ENCODE assay signal across 26 mouse cellular contexts in genomic region chr5:111640976-111641375, GRCm38 (mm10).
DNase-seq lines count a peak whose midpoint lies in the region; ATAC-seq lines count a peak whose summit lies in the region.
"Had no signal": no experiment of that assay in that cellular context is flagged by ENCODE, and none has a peak within 500 bp of the region (broad histone marks: within the 10 kb centered on the region; RNA-seq: fewer than 3 reads in every experiment).

No protein-coding gene starts in this region.

- no peak overlapping the region for H3K4me3 ChIP-seq in forebrain, embryonic 10.5 days
- H3K4me3 ChIP-seq in forebrain, embryonic 14.5 days (ENCODE audit: low read depth, low read length): no peak overlapping the region
- H3K4me3 ChIP-seq in intestine, embryonic 16.5 days (ENCODE audit: low read length): no peak overlapping the region
- no peak overlapping the region for H3K4me3 ChIP-seq in intestine, embryonic 15.5 days (replicated peaks)
- H3K4me3 ChIP-seq in limb, embryonic 11.5 days (ENCODE audit: low read depth, low read length): no peak overlapping the region
- no peak overlapping the region for H3K4me3 ChIP-seq in limb, embryonic 10.5 days
- H3K4me3 ChIP-seq: embryonic facial prominence, embryonic 12.5 days; erythroblast, embryonic 14.5 days; forebrain, embryonic 15.5 days; heart, embryonic 13.5 days; hindbrain, embryonic 15.5 days; myocyte; neural tube, embryonic 13.5 days had no signal

- intact Hi-C loops in left cerebral cortex, postnatal 36 days (cut with DNase I): no loop called here

- no peak for DNase-seq in forebrain, embryonic 10.5 days (ENCODE audit: extremely low spot score, low spot score)
- DNase-seq in forebrain, embryonic 14.5 days (ENCODE audit: low spot score): no peak
- no peak for DNase-seq in limb, embryonic 11.5 days (ENCODE audit: low spot score)
- no peak for DNase-seq in limb, embryonic 10.5 days (ENCODE audit: low spot score)
- DNase-seq in left cerebral cortex, postnatal 36 days (ENCODE audit: low spot score in 2 of 2): no peak
- DNase-seq: adrenal gland, adult 8-10 months; cerebellum, adult 11-12 months; cerebellum, postnatal 10 days; gastrocnemius, postnatal 14 days; heart, postnatal 14 days; layer of hippocampus, adult 9-11 months; left cerebral cortex, postnatal 4 days; lung, postnatal 4 days; thymus, adult 18-20 months; thymus, postnatal 36 days had no signal

- H3K27ac ChIP-seq in forebrain, embryonic 10.5 days: peak overlapping the region; percentile 78
- no peak overlapping the region for H3K27ac ChIP-seq in forebrain, embryonic 14.5 days (ENCODE audit: low read depth, low read length)
- H3K27ac ChIP-seq in intestine, embryonic 16.5 days (ENCODE audit: low read length): no peak overlapping the region
- no peak overlapping the region for H3K27ac ChIP-seq in intestine, embryonic 15.5 days
- no peak overlapping the region for H3K27ac ChIP-seq in limb, embryonic 11.5 days (replicated peaks; ENCODE audit: low read depth, low read length)
- H3K27ac ChIP-seq in limb, embryonic 10.5 days: no peak overlapping the region
- H3K27ac ChIP-seq: forebrain, embryonic 15.5 days; heart, embryonic 13.5 days; hindbrain, embryonic 15.5 days; neural tube, embryonic 13.5 days had no signal

- peaks cover 51% of the 10 kb centered on the region for H3K27me3 ChIP-seq in forebrain, embryonic 10.5 days (ENCODE audit: poor library complexity, severe bottlenecking)
- no peaks in the 10 kb centered on the region for H3K27me3 ChIP-seq in forebrain, embryonic 14.5 days (replicated peaks; ENCODE audit: control insufficient read depth, insufficient read depth, low read length)
- H3K27me3 ChIP-seq in intestine, embryonic 16.5 days (replicated peaks; ENCODE audit: control insufficient read depth, insufficient read depth, low read length): no peaks in the 10 kb centered on the region
- no peaks in the 10 kb centered on the region for H3K27me3 ChIP-seq in intestine, embryonic 15.5 days (replicated peaks)
- H3K27me3 ChIP-seq in limb, embryonic 11.5 days (ENCODE audit: control insufficient read depth, insufficient read depth, low read length): peaks cover 11% of the 10 kb centered on the region; the same call in 1 of the 2 replicates
- H3K27me3 ChIP-seq in limb, embryonic 10.5 days (ENCODE audit: low read depth, poor library complexity, severe bottlenecking): peaks cover 52% of the 10 kb centered on the region
- H3K27me3 ChIP-seq: embryonic facial prominence, embryonic 12.5 days; forebrain, embryonic 15.5 days had no signal

- 61% methylated on average over 7 of the region's 7 CpGs for WGBS in forebrain, embryonic 10.5 days
- WGBS in forebrain, embryonic 14.5 days: 60% methylated on average over 7 of the region's 7 CpGs
- WGBS in intestine, embryonic 16.5 days: 53% methylated on average over 7 of the region's 7 CpGs
- WGBS in intestine, embryonic 15.5 days: 55% methylated on average over 7 of the region's 7 CpGs
- WGBS in limb, embryonic 11.5 days: 58% methylated on average over 7 of the region's 7 CpGs
- 63% methylated on average over 7 of the region's 7 CpGs for WGBS in limb, embryonic 10.5 days

- no peak for ATAC-seq in forebrain, embryonic 14.5 days
- no peak for ATAC-seq in intestine, embryonic 16.5 days
- no peak for ATAC-seq in intestine, embryonic 15.5 days
- ATAC-seq in limb, embryonic 11.5 days (ENCODE audit: insufficient number of reproducible peaks, low FRiP score, low TSS enrichment, low read depth): no peak
- ATAC-seq: activated CD4-positive, CD25-positive, alpha-beta regulatory T cell, adult 4 months; forebrain, embryonic 15.5 days; midbrain, embryonic 16.5 days had no signal

- H3K9me3 ChIP-seq in forebrain, embryonic 10.5 days: peaks cover 3% of the 10 kb centered on the region; the same call in 1 of the 2 replicates
- no peaks in the 10 kb centered on the region for H3K9me3 ChIP-seq in forebrain, embryonic 14.5 days (replicated peaks; ENCODE audit: control insufficient read depth, low read length)
- H3K9me3 ChIP-seq in intestine, embryonic 16.5 days (ENCODE audit: control insufficient read depth, low read length): no peaks in the 10 kb centered on the region
- no peaks in the 10 kb centered on the region for H3K9me3 ChIP-seq in intestine, embryonic 15.5 days
- H3K9me3 ChIP-seq in limb, embryonic 11.5 days (ENCODE audit: control insufficient read depth, low read length): no peaks in the 10 kb centered on the region
- H3K9me3 ChIP-seq in limb, embryonic 10.5 days (replicated peaks): no peaks in the 10 kb centered on the region
- H3K9me3 ChIP-seq: embryonic facial prominence, embryonic 12.5 days; forebrain, embryonic 15.5 days; hindbrain, embryonic 15.5 days had no signal

- no peak overlapping the region for H3K9ac ChIP-seq in forebrain, embryonic 14.5 days (ENCODE audit: low read length)
- H3K9ac ChIP-seq in intestine, embryonic 16.5 days (ENCODE audit: low read depth, low read length): peak overlapping the region; percentile 37; the same call in 1 of the 2 replicates
- H3K9ac ChIP-seq in intestine, embryonic 15.5 days: no peak overlapping the region
- 0 out of 2 replicates have a peak overlapping the region, but pooled peaks have one; percentile 2 for H3K9ac ChIP-seq in limb, embryonic 11.5 days (ENCODE audit: low read length)
- H3K9ac ChIP-seq: embryonic facial prominence, embryonic 12.5 days; forebrain, embryonic 15.5 days; heart, embryonic 13.5 days; hindbrain, embryonic 15.5 days had no signal

- H3K36me3 ChIP-seq in forebrain, embryonic 10.5 days (replicated peaks): no peaks in the 10 kb centered on the region
- no peaks in the 10 kb centered on the region for H3K36me3 ChIP-seq in forebrain, embryonic 14.5 days (ENCODE audit: control insufficient read depth, insufficient read depth, low read length)
- no peaks in the 10 kb centered on the region for H3K36me3 ChIP-seq in intestine, embryonic 16.5 days (ENCODE audit: control insufficient read depth, insufficient read depth, low read length)
- no peaks in the 10 kb centered on the region for H3K36me3 ChIP-seq in intestine, embryonic 15.5 days
- H3K36me3 ChIP-seq in limb, embryonic 11.5 days (ENCODE audit: control insufficient read depth, insufficient read depth, low read length): no peaks in the 10 kb centered on the region
- no peaks in the 10 kb centered on the region for H3K36me3 ChIP-seq in limb, embryonic 10.5 days
- H3K36me3 ChIP-seq: embryonic facial prominence, embryonic 12.5 days; forebrain, embryonic 15.5 days; heart, embryonic 13.5 days; hindbrain, embryonic 15.5 days; neural tube, embryonic 13.5 days had no signal

- no peak overlapping the region for H3K4me2 ChIP-seq in forebrain, embryonic 14.5 days (ENCODE audit: low read length)
- H3K4me2 ChIP-seq in intestine, embryonic 16.5 days (ENCODE audit: low read depth, low read length): no peak overlapping the region
- no peak overlapping the region for H3K4me2 ChIP-seq in intestine, embryonic 15.5 days (replicated peaks)
- H3K4me2 ChIP-seq in limb, embryonic 11.5 days (ENCODE audit: low read depth, severe bottlenecking): no peak overlapping the region
- H3K4me2 ChIP-seq: embryonic facial prominence, embryonic 12.5 days; forebrain, embryonic 15.5 days; heart, embryonic 13.5 days; hindbrain, embryonic 15.5 days; neural tube, embryonic 13.5 days had no signal

- H3K4me1 ChIP-seq in forebrain, embryonic 10.5 days: peaks cover 58% of the 10 kb centered on the region
- H3K4me1 ChIP-seq in forebrain, embryonic 14.5 days (ENCODE audit: control insufficient read depth, insufficient read depth, low read length): peaks cover 21% of the 10 kb centered on the region
- peaks cover 10% of the 10 kb centered on the region for H3K4me1 ChIP-seq in intestine, embryonic 16.5 days (ENCODE audit: control insufficient read depth, insufficient read depth, low read length)
- H3K4me1 ChIP-seq in intestine, embryonic 15.5 days (replicated peaks): peaks cover 9% of the 10 kb centered on the region
- H3K4me1 ChIP-seq in limb, embryonic 11.5 days (ENCODE audit: control insufficient read depth, insufficient read depth, low read length): 0 out of 2 replicates have a peak, but pooled peaks cover 2% of the 10 kb centered on the region
- H3K4me1 ChIP-seq in limb, embryonic 10.5 days: peaks cover 35% of the 10 kb centered on the region

Comparison
In these comparisons a context has a peak if more than half of its experiments do, and no peak if none do; other contexts are left out.
1. H3K9ac ChIP-seq: peak in intestine, embryonic 16.5 days (single experiment) and limb, embryonic 11.5 days (single experiment); none in forebrain, embryonic 14.5 days (single experiment) and intestine, embryonic 15.5 days (single experiment).